Mouse (Mus musculus) skeletal muscle tissue, postnatal 0 days (tissue): ENCODE data around the gene Ang5. TPM values are rescaled to one million over a fixed set of nuclear protein-coding genes. Genes with fewer than 3 reads are reported as not detected.

Source experiments
- polyA plus RNA-seq: library from polyadenylated mRNA; unstranded; fragments of >200 nt; fragmentation: Nextera tagmentation; extraction: Ambion mirVana; gene quantifications from 2 replicates; pipeline ENCODE4 v1.2.1, GENCODE M21; 2015

The Ang5 gene
- polyA plus RNA-seq = not detected in 2 replicates

DNA sequence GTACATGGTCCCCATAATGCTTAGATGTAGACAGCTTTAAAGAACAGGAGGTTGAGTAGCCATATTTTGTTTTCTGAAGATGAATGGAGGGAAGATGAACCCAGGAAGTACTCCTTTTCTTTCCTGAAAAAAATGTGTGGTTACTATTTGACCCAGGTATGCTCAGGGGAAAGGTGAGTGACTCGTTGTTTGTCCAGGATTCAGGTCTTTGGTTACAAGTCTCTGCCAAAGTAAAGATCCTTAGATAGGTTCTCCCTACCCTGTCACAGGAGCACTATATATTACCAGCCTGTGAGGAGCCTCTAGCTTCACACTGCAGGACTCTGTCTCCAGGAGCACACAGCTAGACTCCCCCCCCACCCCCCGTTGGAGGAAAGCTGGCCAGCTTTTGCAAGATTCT is at the start of gene Ang5:
Ang5 (plus strand) TSS at position 301 of the 400 bp plus-strand sequence.

DNA sequence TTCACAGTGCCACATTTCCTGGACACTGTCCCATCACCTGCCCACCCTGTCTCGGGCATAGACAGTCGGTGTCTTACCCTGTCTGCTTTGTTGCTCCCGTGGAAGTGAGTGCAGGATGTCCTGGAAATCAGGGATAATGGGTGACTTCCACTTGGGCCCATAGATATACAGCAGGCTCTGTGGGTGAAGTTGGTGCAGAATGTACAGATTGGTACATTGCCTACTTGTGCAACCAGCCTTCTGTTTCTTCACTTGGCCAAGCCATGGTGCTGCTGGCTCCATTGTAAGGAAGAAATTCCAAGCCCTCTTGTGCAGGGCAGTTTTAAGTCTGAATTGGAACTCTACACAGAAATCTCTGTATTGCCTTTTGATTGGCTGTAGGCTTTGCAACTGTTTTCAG is 33.4 kb upstream of the Ang5 start, which contains the start of gene Ear10:
Ear10 (minus strand) TSS at position 101 of the 400 bp plus-strand sequence.

DNA sequence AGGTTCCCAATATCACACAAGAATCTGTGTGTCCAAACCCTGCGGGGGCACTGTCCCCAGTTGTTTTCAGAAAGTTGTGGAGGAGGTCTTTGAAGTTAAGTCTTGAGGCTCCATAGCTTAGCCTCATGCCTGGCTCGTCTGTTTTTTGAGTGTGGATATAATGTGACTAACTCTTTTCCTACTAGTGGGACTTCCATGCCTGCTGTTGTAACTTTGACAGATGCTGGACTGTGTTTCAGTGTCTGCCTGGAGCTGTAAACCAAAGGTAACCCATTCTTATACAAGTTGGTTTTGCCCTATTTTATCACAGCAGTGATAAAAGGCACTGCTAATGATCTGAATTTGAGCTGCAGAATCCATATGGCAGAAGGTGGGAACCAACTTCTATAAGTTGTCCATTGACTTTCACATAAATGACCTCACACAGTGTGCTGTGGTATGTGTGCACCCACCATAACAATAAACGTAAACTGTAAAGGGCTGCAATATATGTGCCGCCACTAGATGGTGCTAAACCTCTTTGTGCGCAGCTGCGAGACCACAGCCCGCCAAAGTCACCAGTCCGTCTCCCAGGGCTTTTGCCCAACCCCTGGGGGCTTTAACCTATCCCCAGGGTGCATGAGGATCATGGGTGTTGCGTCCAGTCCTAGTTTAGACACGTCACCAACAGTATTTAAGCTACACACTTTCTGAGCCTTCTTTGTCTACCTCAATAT is 32.0 kb upstream of the Ang5 start, which contains the start of gene Gm8113:
Gm8113 (plus strand) TSS at position 703 of the 716 bp plus-strand sequence.

DNA sequence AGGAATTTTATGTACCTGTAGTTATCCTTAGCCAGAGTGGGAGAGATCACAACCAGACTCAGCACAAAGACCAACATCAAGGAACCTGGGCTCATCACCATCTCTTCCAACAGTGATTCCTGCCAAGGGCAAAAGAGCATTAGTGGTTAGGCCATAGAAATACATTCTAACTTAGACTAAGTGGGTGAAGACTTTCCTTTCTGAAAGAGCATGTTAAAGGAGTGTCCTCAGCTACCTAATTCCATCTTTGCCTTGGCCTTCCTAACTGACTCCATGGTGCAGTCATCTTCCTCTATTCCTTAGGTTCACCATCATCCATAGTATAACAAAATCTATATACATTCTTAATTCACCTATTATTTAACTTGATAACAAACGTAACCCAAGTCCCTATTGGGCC is 45.3 kb downstream of the Ang5 start, which contains the start of gene Ang6:
Ang6 (minus strand) TSS at position 101 of the 400 bp plus-strand sequence.

Other genes starting within 250 kb of the Ang5 start
- gene Gm16506, start 229.6 kb upstream of the Ang5 start, polyA plus RNA-seq = not detected in 2 replicates
- gene Gm6526, start 209.2 kb upstream of the Ang5 start, polyA plus RNA-seq = not detected in 2 replicates
- not detected in 2 replicates for gene Gm8180, start 172.3 kb upstream of the Ang5 start, polyA plus RNA-seq
- not detected in 2 replicates for gene Ear1, start 81.6 kb upstream of the Ang5 start, polyA plus RNA-seq
- not detected in 2 replicates for gene Ear10, start 33.5 kb upstream of the Ang5 start, polyA plus RNA-seq
- gene Gm8113, start 31.7 kb upstream of the Ang5 start, polyA plus RNA-seq = 0.94 and 1.1 TPM in 2 replicates
- not detected in 2 replicates for gene Ang6, start 45.2 kb downstream of the Ang5 start, polyA plus RNA-seq
- gene Ear2, start 145.6 kb downstream of the Ang5 start, polyA plus RNA-seq = 0.26 TPM in 1 of 2 replicates, not detected in the other
- gene Gm3327, start 166.8 kb downstream of the Ang5 start, polyA plus RNA-seq = not detected in 2 replicates
- not detected in 2 replicates for gene Gm8212, start 240.6 kb downstream of the Ang5 start, polyA plus RNA-seq